Mouse (Mus musculus) layer of hippocampus, adult 11-12 months (tissue): ENCODE results near the gene H3f3a.

ENCODE experiments used
- DNase-seq: peaks from one replicate; pipeline ENCODE4 v3.0.0; 2022; ENCODE audit warnings: low spot score

H3f3a gene

GRCm38 (mm10) chr1:180782906-180783579, 30.7 kb downstream of the H3f3a start:
- DNase-seq, result no peak

- DNase-seq, result no peak
Measured at GRCm38 (mm10) chr1:180781250-180781649, 32.5 kb downstream of the H3f3a start.

- no peak for DNase-seq
Measured at GRCm38 (mm10) chr1:180780291-180780690, 33.5 kb downstream of the H3f3a start.

GRCm38 (mm10) chr1:180778941-180779340, 34.8 kb downstream of the H3f3a start:
- no peak for DNase-seq

- no peak for DNase-seq
Measured at GRCm38 (mm10) chr1:180778403-180778754, 35.4 kb downstream of the H3f3a start.

GRCm38 (mm10) chr1:180777660-180778402, 35.9 kb downstream of the H3f3a start:
- DNase-seq, result peak; percentile 84

GRCm38 (mm10) chr1:180777289-180777659, 36.5 kb downstream of the H3f3a start:
- no peak for DNase-seq

- no peak for DNase-seq
Measured at GRCm38 (mm10) chr1:180776494-180776893, 37.2 kb downstream of the H3f3a start.

GRCm38 (mm10) chr1:180775849-180776493, 37.8 kb downstream of the H3f3a start:
- DNase-seq, result no peak

- DNase-seq, result no peak
Measured at GRCm38 (mm10) chr1:180775317-180775716, 38.4 kb downstream of the H3f3a start.

GRCm38 (mm10) chr1:180774664-180775063, 39.1 kb downstream of the H3f3a start:
- DNase-seq, result no peak

GRCm38 (mm10) chr1:180772291-180772690, 41.5 kb downstream of the H3f3a start:
- no peak for DNase-seq

- no peak for DNase-seq
Measured at GRCm38 (mm10) chr1:180771722-180772121, 42.0 kb downstream of the H3f3a start.

GRCm38 (mm10) chr1:180771306-180771705, 42.4 kb downstream of the H3f3a start:
- DNase-seq, result no peak

GRCm38 (mm10) chr1:180768334-180769168, 45.2 kb downstream of the H3f3a start:
- DNase-seq, result peak; percentile 71

GRCm38 (mm10) chr1:180767541-180768333, 46.0 kb downstream of the H3f3a start:
- no peak for DNase-seq

- DNase-seq, result no peak
Measured at GRCm38 (mm10) chr1:180766557-180766956, 47.2 kb downstream of the H3f3a start.

- DNase-seq, result no peak
Measured at GRCm38 (mm10) chr1:180765393-180765792, 48.4 kb downstream of the H3f3a start.

GRCm38 (mm10) chr1:180763828-180764227, 49.9 kb downstream of the H3f3a start:
- DNase-seq, result peak; percentile 88

- no peak for DNase-seq
Measured at GRCm38 (mm10) chr1:180763307-180763706, 50.4 kb downstream of the H3f3a start.

- DNase-seq, result no peak
Measured at GRCm38 (mm10) chr1:180762679-180763078, 51.1 kb downstream of the H3f3a start.
